Mouse (Mus musculus) megakaryocyte, embryonic 14.5 days (primary cell): ENCODE data around the gene Fgfr2.

Source experiments
- FLI1 ChIP-seq: IDR thresholded peaks from 2 replicates; pipeline ENCODE4 v1.6.1; 2012; ENCODE audit warnings: low read length, inconsistent platforms, mixed read lengths
- GATA1 ChIP-seq: IDR thresholded peaks from 3 replicates; pipeline ENCODE4 v1.6.1; 2012; ENCODE audit warnings: mixed read lengths, low read length, inconsistent platforms, borderline replicate concordance

DNA sequence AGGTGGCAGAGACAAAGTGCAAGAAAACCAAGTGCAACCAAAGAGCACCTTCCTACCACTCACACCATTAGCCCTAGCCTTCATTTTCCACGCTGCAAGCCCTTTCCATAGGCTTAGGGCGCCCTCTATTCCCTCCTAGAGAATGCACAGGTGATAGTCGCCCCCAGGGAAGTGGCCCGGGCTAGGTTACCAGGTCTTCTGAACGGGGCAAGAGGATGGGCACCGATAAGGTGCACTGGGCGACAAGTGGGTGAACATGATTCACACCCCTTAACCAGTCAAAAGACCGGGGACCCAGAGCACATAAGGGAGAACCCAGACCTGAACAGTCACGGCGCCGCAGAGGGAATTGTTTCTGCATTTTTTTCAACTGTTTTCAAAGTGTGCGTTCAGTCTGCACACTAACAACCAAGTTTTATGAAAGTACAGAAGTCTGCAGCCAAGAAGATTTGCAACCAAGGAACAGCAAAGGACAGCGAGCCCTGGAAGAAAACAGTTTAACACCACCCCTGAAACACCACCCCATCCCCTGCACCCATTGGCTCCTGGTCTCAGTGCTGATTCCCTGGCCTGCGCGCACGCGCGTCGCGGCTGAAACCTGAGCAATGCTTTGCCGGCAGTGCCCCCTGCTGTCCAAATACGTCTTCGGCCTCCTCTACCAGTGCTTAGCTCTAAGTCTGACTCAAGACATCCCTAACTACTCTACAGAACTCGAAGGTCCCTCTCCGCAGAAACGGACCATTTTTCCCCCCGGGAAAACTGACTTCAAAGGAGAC is 571.6 kb downstream of the Fgfr2 start:
- TF ChIP-seq GATA1: no peak
- TF ChIP-seq FLI1: no peak
